Mouse (Mus musculus): Measurements from ENCODE around the gene Pla1a.
A peak's percentile ranks its signal among the peaks of the same experiment; 100 is the strongest.
"Not testable (repeated sequence)": the region's sequence is repeated elsewhere in the genome, so short reads cannot be mapped to it uniquely, and the experiment has no call there.

Gene Pla1a

GRCm38 (mm10) chr16:38456812-38457567, 24.0 kb upstream of the Pla1a start:
- DNase-seq = no peak

- no peak for DNase-seq
These were observed 22.8 kb upstream of the Pla1a start, which contains the start of gene Cd80 for GRCm38 (mm10) chr16:38455511-38456418. Gene Cd80 (plus strand): TSS chr16:38455561.

- DNase-seq = no peak
These were observed 21.7 kb upstream of the Pla1a start for GRCm38 (mm10) chr16:38454533-38455254.

GRCm38 (mm10) chr16:38453952-38454351, 21.0 kb upstream of the Pla1a start:
- no peak for DNase-seq

- DNase-seq = no peak
These were observed 20.2 kb upstream of the Pla1a start for GRCm38 (mm10) chr16:38453203-38453553.

- peak; percentile 97 for DNase-seq
These were observed 19.7 kb upstream of the Pla1a start, which contains the start of gene Adprh for GRCm38 (mm10) chr16:38452442-38453202. Gene Adprh (minus strand): TSS chr16:38452703.

GRCm38 (mm10) chr16:38451421-38452205, 18.7 kb upstream of the Pla1a start:
- peak; percentile 15 for DNase-seq

- DNase-seq = no peak
These were observed 17.8 kb upstream of the Pla1a start for GRCm38 (mm10) chr16:38450707-38451106.

- no peak for DNase-seq
These were observed 15.5 kb upstream of the Pla1a start for GRCm38 (mm10) chr16:38448458-38448857.

- DNase-seq = no peak
These were observed 14.4 kb upstream of the Pla1a start for GRCm38 (mm10) chr16:38447366-38447765.

GRCm38 (mm10) chr16:38446141-38446540, 13.2 kb upstream of the Pla1a start:
- not testable (repeated sequence) for DNase-seq

- no peak for DNase-seq
These were observed 12.6 kb upstream of the Pla1a start for GRCm38 (mm10) chr16:38445576-38445975.

- peak; percentile 13 for DNase-seq
These were observed 12.1 kb upstream of the Pla1a start for GRCm38 (mm10) chr16:38445046-38445445.

- no peak for DNase-seq
These were observed 10.9 kb upstream of the Pla1a start for GRCm38 (mm10) chr16:38443721-38444464.

GRCm38 (mm10) chr16:38442216-38442615, 9.3 kb upstream of the Pla1a start:
- no peak for DNase-seq

GRCm38 (mm10) chr16:38441611-38442010, 8.7 kb upstream of the Pla1a start:
- DNase-seq = no peak

- DNase-seq = no peak
These were observed 7.5 kb upstream of the Pla1a start for GRCm38 (mm10) chr16:38440403-38440802.

- DNase-seq = no peak
These were observed 6.2 kb upstream of the Pla1a start for GRCm38 (mm10) chr16:38439190-38439589.

- DNase-seq = no peak
These were observed 1.4 kb upstream of the Pla1a start for GRCm38 (mm10) chr16:38434295-38434795.

- DNase-seq = no peak
These were observed 569 bp upstream of the Pla1a start for GRCm38 (mm10) chr16:38433514-38433913.
